Mouse (Mus musculus): ENCODE measurements at regions not wholly inside any gene's neighbourhood (a gene's known extent, or its start where the extent isn't known, plus 50 kb on each side); places are given as distances from the start of the nearest gene placed in this dataset.

GRCm38 (mm10) chr12:112340248-112340647 is 149.0 kb upstream of the A530016L24Rik start:
- H3K27me3 ChIP-seq (ENCODE audit: insufficient read depth, low read length): peaks cover 25% of the 10 kb centered on the region
- no peaks in the 10 kb centered on the region for H3K9me3 ChIP-seq (ENCODE audit: low read length)
- no peaks in the 10 kb centered on the region for H3K36me3 ChIP-seq (ENCODE audit: insufficient read depth, low read length)
- H3K4me3 ChIP-seq (replicated peaks; ENCODE audit: low read length): no peak overlapping the region
- no peak for TF ChIP-seq CTCF (conservative IDR thresholded peaks at IDR 0.05; ENCODE audit: low read length)
- no peak for TF ChIP-seq POU5F1 (IDR thresholded peaks at IDR 0.05; ENCODE audit: borderline replicate concordance, low read length)
- TF ChIP-seq NANOG (IDR thresholded peaks at IDR 0.05; ENCODE audit: borderline replicate concordance, low read length): no peak
- H3K4me1 ChIP-seq (replicated peaks; ENCODE audit: low read depth, low read length): 0 out of 2 replicates have a peak, but pooled peaks cover 8% of the 10 kb centered on the region

- H3K4me3 ChIP-seq (replicated peaks; ENCODE audit: low read length): no peak overlapping the region
Observed at GRCm38 (mm10) chr12:112341726-112342469, 147.3 kb upstream of the A530016L24Rik start.

GRCm38 (mm10) chr12:112343064-112343463 is 146.2 kb upstream of the A530016L24Rik start:
- Histone ChIP-seq H3K27me3 (ENCODE audit: insufficient read depth, low read length) (peaks cover 13% of the 10 kb centered on the region), H3K36me3 (ENCODE audit: insufficient read depth, low read length) (no peaks in the 10 kb centered on the region), H3K4me1 (replicated peaks; ENCODE audit: low read depth, low read length) (0 out of 2 replicates have a peak, but pooled peaks cover 8% of the 10 kb centered on the region), H3K4me3 (replicated peaks; ENCODE audit: low read length) (no peak overlapping the region), H3K9me3 (ENCODE audit: low read length) (no peaks in the 10 kb centered on the region)
- TF ChIP-seq POU5F1 (IDR thresholded peaks at IDR 0.05; ENCODE audit: borderline replicate concordance, low read length) (no peak), CTCF (conservative IDR thresholded peaks at IDR 0.05; ENCODE audit: low read length) (no peak), NANOG (IDR thresholded peaks at IDR 0.05; ENCODE audit: borderline replicate concordance, low read length) (no peak)

More at GRCm38 (mm10) chr12:112341726-112342469, 147.3 kb upstream of the A530016L24Rik start:
- 0 out of 2 replicates have a peak, but pooled peaks cover 8% of the 10 kb centered on the region for H3K4me1 ChIP-seq (replicated peaks; ENCODE audit: low read depth, low read length)
- H3K36me3 ChIP-seq (ENCODE audit: insufficient read depth, low read length): no peaks in the 10 kb centered on the region
- H3K9me3 ChIP-seq (ENCODE audit: low read length): no peaks in the 10 kb centered on the region
- peaks cover 15% of the 10 kb centered on the region for H3K27me3 ChIP-seq (ENCODE audit: insufficient read depth, low read length)
- TF ChIP-seq POU5F1 (IDR thresholded peaks at IDR 0.05; ENCODE audit: borderline replicate concordance, low read length) (no peak), CTCF (conservative IDR thresholded peaks at IDR 0.05; ENCODE audit: low read length) (no peak), NANOG (IDR thresholded peaks at IDR 0.05; ENCODE audit: borderline replicate concordance, low read length) (no peak)

- peaks cover 17% of the 10 kb centered on the region for H3K27me3 ChIP-seq (ENCODE audit: insufficient read depth, low read length)
- H3K4me1 ChIP-seq (replicated peaks; ENCODE audit: low read depth, low read length): peaks cover 8% of the 10 kb centered on the region; the same call in 1 of the 2 replicates
- H3K4me3 ChIP-seq (replicated peaks; ENCODE audit: low read length): no peak overlapping the region
- H3K9me3 ChIP-seq (ENCODE audit: low read length): no peaks in the 10 kb centered on the region
- no peaks in the 10 kb centered on the region for H3K36me3 ChIP-seq (ENCODE audit: insufficient read depth, low read length)
- TF ChIP-seq CTCF (conservative IDR thresholded peaks at IDR 0.05; ENCODE audit: low read length) (no peak), POU5F1 (IDR thresholded peaks at IDR 0.05; ENCODE audit: borderline replicate concordance, low read length) (no peak), NANOG (IDR thresholded peaks at IDR 0.05; ENCODE audit: borderline replicate concordance, low read length) (no peak)
Observed at GRCm38 (mm10) chr12:112344285-112344684, 145.0 kb upstream of the A530016L24Rik start.

- Histone ChIP-seq H3K36me3 (ENCODE audit: insufficient read depth, low read length) (no peaks in the 10 kb centered on the region), H3K9me3 (ENCODE audit: low read length) (no peaks in the 10 kb centered on the region), H3K4me3 (replicated peaks; ENCODE audit: low read length) (no peak overlapping the region), H3K27me3 (ENCODE audit: insufficient read depth, low read length) (peaks cover 24% of the 10 kb centered on the region), H3K4me1 (replicated peaks; ENCODE audit: low read depth, low read length) (peaks cover 12% of the 10 kb centered on the region; the same call in 1 of the 2 replicates)
- TF ChIP-seq CTCF (conservative IDR thresholded peaks at IDR 0.05; ENCODE audit: low read length) (no peak), POU5F1 (IDR thresholded peaks at IDR 0.05; ENCODE audit: borderline replicate concordance, low read length) (no peak), NANOG (IDR thresholded peaks at IDR 0.05; ENCODE audit: borderline replicate concordance, low read length) (no peak)
Observed at GRCm38 (mm10) chr12:112345797-112346196, 143.5 kb upstream of the A530016L24Rik start.

GRCm38 (mm10) chr12:112348116-112348515 is 141.1 kb upstream of the A530016L24Rik start:
- Histone ChIP-seq H3K4me1 (replicated peaks; ENCODE audit: low read depth, low read length) (peaks cover 12% of the 10 kb centered on the region; the same call in 1 of the 2 replicates), H3K9me3 (ENCODE audit: low read length) (no peaks in the 10 kb centered on the region), H3K27me3 (ENCODE audit: insufficient read depth, low read length) (peaks cover 19% of the 10 kb centered on the region), H3K36me3 (ENCODE audit: insufficient read depth, low read length) (no peaks in the 10 kb centered on the region), H3K4me3 (replicated peaks; ENCODE audit: low read length) (no peak overlapping the region)
- TF ChIP-seq NANOG (IDR thresholded peaks at IDR 0.05; ENCODE audit: borderline replicate concordance, low read length): no peak

GRCm38 (mm10) chr12:112349676-112350318 is 139.5 kb upstream of the A530016L24Rik start:
- Histone ChIP-seq H3K36me3 (ENCODE audit: insufficient read depth, low read length) (no peaks in the 10 kb centered on the region), H3K9me3 (ENCODE audit: low read length) (no peaks in the 10 kb centered on the region), H3K27me3 (ENCODE audit: insufficient read depth, low read length) (peaks cover 19% of the 10 kb centered on the region), H3K4me3 (replicated peaks; ENCODE audit: low read length) (no peak overlapping the region), H3K4me1 (replicated peaks; ENCODE audit: low read depth, low read length) (peaks cover 12% of the 10 kb centered on the region; the same call in 1 of the 2 replicates)
- no peak for TF ChIP-seq NANOG (IDR thresholded peaks at IDR 0.05; ENCODE audit: borderline replicate concordance, low read length)
- TF ChIP-seq POU5F1 (IDR thresholded peaks at IDR 0.05; ENCODE audit: borderline replicate concordance, low read length): no peak
- no peak for TF ChIP-seq CTCF (conservative IDR thresholded peaks at IDR 0.05; ENCODE audit: low read length)

- no peak overlapping the region for H3K4me3 ChIP-seq (replicated peaks; ENCODE audit: low read length)
- peaks cover 12% of the 10 kb centered on the region; the same call in 1 of the 2 replicates for H3K4me1 ChIP-seq (replicated peaks; ENCODE audit: low read depth, low read length)
- H3K27me3 ChIP-seq (ENCODE audit: insufficient read depth, low read length): peaks cover 19% of the 10 kb centered on the region
- H3K36me3 ChIP-seq (ENCODE audit: insufficient read depth, low read length): no peaks in the 10 kb centered on the region
- no peaks in the 10 kb centered on the region for H3K9me3 ChIP-seq (ENCODE audit: low read length)
- TF ChIP-seq NANOG (IDR thresholded peaks at IDR 0.05; ENCODE audit: borderline replicate concordance, low read length): no peak
- TF ChIP-seq POU5F1 (IDR thresholded peaks at IDR 0.05; ENCODE audit: borderline replicate concordance, low read length): no peak
- no peak for TF ChIP-seq CTCF (conservative IDR thresholded peaks at IDR 0.05; ENCODE audit: low read length)
Observed at GRCm38 (mm10) chr12:112350733-112351132, 138.5 kb upstream of the A530016L24Rik start.

All from E14TG2a.4 (cell line).